Mouse (Mus musculus) cerebellum, postnatal 14 days (tissue): ENCODE measurements around the gene 1700029H14Rik.
A peak's percentile ranks its signal among the peaks of the same experiment; 100 is the strongest.

Experiments
- DNase-seq, 2 experiments: peaks; one replicate each; pipeline ENCODE4 v3.0.0; 2021; ENCODE audit warnings: mixed read lengths in 2 of 2

Gene 1700029H14Rik

DNA sequence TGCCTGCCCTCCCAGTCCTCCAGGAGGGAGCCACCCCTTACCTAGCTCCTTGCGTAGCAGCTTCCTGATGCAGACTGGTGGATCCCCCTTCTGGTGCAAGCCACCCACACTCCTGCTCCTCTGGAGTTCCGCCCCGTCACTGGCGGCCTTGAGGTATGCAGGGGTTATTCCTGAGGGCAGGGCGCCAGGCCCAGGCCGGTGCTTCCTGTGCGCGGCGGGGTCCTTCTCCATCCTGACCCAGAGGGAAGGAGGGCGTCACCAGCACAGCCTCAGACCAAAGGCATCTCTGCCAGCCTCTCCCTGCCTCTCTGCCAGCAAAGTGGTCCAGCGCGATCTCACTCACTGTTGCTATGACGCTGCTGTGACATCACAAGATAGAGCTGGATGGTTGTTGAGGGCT is at the start of gene 1700029H14Rik:
Gene 1700029H14Rik (minus strand): TSS at position 344 of the 400 bp plus-strand sequence.
- peak; percentile 46 to 58 for DNase-seq

DNA sequence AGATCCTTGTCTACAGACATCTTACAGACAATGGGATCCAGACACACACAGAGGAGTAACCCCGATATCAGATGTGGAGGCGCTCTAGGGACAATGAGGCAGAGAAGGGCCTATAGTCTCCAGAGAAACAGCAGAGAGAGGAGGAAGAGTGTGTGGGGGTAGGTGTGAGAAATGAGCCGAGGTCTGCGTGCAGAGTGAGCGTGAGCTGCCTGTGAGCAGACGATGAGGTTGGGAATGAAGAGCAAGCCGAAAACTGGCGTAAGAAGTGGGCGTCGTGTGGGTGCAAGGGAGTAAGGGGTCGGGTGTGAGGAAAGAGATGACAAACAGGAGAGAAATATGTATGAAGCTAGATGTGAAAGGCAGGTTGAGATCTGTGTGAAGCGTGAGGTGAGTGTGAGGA is 49.4 kb upstream of the 1700029H14Rik start:
- no peak for DNase-seq

DNA sequence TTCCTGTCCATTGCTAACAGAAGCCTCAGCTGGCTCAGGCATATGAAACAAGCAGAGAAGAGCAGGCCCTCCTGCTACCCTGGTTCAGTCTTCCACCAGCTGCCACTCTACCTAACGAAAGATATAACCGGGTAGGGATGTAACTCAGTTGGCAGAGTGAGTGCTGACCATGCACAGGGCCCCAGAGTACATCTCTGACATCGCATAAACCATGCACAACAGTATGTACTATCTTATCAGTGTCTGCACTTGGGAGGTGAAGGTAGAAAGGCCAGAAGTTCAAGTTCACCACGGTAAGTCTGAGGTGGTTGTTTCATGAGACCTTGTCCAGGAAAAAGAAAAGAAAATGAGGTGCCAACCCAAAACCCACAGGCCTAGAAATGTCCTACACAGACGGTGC is 47.7 kb upstream of the 1700029H14Rik start:
- DNase-seq: no peak

DNA sequence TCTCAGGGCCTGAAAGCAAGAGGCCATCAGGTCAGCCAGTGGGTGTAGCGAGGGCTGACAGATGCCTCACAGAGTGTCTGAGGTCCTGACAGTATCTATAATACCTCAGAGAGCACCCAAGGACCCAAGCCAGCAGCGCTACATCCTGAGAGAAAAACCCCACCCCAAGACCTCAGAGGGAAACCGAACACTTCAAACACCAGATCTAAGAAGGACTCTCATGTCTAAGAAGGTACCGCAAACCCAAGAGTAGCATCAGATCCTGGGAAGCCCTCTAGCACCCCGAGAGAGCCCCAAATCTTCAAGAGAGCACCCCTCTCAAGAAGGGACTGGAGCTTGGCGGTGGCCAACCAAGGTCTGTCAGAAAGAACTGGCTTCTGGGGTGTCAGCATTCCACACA is 46.7 kb upstream of the 1700029H14Rik start:
- no peak for DNase-seq

DNA sequence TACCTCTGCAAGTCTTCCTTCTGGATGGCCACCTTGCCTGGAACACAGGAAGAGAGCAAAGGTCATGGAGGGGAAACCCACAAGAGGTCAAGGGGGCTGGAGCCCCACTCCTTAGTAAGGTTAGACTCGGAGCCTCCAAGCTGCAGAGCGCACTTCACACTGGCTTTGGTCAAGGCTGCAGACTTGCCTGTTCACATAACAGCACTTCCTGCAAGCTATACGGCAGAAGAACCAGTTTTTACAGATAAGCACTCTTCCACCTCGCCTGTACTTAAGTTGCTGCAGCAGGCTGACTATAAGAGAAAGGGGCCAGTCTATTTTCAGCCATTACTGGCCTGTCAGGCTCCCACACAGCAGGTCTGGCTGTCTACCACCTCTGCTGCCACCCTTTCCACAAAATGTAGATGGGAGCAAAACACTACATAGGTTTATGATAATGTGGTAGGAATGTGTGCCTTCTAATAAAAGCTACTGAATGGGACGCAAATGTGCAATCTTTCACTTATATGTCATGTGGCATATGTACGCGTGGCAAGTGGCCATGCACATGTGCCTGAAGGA is 43.7 kb upstream of the 1700029H14Rik start:
- no peak for DNase-seq

DNA sequence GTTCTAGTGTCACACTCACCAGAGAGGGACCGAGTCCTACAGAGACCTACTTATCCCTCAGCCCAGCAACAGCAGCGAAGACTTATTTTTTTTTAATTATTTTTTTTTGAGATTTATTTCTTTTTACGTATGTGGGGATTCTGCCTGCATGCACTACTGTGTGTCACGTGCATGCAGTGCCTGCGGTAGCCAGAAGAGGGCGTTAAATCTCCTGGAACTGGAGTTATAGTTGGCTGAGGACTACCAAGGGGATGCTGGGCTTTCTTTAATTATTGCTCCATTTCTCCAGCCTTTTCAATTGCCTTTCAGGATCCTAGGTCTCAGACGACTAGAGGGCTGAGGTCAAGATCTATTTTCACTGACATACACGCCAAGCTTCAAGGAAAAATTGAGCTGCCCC is 40.4 kb upstream of the 1700029H14Rik start:
- peak; percentile 75 to 86 for DNase-seq

DNA sequence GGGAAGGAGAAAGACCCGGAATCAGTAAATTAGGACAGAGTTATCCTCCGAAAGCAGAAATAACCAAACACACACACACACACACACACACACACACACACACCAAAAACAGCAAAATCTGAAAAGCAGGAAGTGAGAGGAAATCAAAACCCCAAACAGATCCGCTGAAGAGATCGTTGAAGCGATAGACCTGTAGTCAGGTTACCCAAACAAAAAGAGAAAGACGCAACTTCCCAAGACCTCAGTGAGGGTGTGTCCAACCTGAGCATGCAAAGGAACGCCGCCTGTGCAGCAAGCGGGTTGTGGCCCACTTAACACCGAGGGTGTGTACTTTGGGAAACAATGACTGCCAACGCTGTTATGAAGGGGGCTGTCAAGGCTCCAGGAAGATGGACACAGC is 38.9 kb upstream of the 1700029H14Rik start:
- DNase-seq: no peak

DNA sequence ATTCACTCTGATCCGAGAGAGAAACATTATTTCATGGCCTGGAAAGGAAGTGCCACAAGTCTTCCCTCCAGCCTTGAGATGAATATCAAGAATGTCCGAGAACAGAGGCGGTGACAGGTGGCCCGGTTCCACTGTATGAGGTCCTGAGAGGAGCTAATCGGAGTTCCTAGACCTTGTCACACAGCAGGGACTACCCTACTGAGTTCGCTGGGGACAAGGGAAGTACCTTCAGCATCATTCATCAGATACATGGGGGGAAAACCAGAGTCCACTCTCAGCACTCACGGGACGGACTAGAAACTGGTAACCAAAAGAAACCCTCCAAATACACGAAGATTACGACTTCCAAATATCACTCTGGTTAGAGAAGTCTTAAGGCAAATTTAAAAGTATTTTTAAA is 38.5 kb upstream of the 1700029H14Rik start:
- DNase-seq: no peak

DNA sequence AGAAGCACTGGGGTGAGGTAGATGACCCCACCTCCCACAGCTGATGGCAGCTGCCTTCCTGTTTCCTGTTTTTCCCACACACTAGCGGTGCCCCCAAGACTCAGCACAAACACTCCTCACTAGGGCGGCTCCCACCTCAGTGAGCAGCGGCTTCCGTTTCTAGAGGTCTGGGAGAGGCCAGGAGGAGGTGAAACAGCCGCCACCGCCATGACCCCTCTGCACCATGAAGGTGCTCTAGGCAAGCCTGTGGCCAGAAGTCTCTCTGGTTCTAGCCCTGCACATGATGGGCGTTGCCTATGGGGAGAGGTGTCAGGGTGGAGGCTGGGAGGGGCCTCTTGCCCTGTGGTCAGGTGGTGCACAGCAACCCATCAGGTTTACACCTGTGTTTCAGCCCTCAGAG is 37.9 kb upstream of the 1700029H14Rik start:
- DNase-seq: no peak

DNA sequence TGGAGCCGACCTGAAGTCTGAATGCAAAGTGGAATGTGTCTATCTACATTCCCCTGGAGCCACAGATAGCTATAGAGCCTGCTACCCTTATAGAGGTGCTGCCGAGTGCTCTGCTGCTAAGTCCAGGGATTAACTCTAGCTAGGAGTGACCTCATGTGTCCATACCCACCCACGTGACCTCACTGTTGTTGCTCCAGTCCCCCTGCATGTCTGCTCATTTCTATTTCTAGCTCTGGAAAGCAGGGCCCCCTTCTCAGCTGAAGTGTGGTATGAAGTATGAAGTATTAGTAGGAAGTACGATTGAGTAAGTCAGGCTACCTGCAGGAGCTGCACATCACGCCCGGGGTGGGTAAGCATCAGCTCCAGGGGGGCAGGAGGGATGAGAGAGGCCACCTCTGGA is 35.5 kb upstream of the 1700029H14Rik start:
- no peak for DNase-seq

DNA sequence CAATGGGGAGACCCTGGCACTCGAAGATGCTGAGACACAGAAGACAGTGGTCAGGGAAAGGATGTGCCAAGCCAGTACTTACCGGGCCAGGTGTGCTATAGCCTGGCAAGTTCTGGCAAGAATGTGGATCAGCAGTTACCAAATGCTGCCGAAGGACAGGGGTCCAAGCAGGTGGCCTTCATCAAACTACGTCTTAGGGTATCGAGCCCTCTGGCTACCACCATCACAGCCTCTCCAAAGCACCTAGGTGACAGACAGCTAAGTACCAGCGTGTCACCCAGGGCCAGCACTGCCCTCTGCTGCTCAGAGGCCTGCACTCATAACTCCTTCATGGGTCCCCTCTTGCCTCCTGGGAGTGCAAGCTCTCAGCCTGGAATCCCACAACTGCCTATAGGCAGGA is 33.6 kb upstream of the 1700029H14Rik start:
- peak; percentile 43 for DNase-seq

DNA sequence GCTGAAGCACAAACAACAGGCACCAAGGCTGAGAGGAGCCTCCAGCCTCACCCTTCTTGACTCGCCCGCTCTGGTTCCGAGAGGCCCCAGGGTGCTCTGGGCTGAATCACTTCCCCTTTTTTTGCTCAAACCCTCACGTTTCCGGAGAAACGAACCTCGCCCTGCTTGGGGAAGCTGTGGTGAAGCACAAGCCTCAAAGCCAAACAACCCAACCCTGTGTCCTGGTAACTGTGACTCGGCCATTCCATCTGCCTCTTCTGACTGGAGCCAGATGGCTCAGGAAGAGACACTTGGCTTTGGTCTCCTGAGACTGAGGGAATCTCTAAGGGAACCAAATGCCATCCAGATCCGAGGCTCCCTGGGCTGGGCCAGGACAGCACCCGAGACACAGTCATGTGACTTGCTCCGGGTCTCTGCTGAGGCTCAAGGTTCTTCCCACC is 32.6 kb upstream of the 1700029H14Rik start:
- DNase-seq: peak; percentile 71 to 78

DNA sequence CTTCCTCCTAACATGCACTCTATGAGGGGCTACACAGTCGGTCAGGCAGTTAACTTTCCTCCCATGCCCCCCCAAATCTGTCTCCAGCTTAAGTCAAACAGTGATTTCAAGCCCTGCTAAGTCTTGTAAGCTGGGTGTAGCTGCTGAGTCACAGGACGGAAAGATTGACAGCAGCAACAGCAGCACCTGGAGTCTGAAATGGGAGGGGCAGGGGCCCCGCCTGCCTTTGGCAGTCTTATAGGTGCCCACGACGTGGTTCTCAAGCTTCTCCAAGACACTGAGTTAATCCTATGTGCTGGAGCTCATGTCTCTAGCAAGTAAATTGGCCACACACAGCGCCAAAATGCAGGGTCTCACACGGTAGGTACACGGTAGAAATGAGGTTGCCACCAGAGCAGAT is 31.1 kb upstream of the 1700029H14Rik start:
- DNase-seq: no peak

DNA sequence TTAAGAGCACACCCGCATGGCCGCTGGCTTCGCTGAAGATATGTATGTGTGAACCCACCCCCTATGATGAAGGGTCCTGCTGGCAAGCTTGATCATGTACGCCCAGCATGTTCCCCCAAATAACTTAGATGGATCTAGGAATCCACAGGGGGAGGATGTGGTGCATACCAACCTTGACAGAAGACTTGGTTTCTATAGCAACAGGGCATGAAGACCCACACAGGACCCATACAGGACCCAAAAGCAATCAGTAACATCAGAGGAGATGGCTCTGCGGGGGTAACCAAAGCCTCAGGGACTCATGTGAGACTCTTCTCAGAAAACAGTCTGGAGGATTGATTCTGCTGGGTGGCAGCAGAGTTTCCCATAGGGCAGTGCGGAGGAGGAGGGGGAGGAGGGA is 29.0 kb upstream of the 1700029H14Rik start:
- no peak for DNase-seq

DNA sequence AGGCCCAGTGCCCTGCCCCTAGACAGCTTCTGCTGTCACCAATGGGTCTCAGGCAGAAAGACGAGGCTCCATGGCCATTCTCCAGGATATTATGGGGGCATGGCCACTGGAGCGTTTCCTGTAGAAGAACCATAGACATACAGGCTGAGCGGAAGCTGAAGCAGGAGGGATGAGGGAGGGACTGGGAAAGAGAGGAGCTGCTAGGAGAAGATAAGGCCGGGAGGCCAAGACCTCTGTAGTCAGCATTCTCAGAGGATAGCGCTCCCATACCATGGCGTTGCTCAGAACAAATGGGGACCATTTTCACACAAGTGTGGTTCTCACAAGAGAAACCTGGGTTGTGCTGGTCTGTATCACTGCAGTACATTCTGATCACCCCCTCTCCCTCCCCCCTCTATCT is 26.8 kb upstream of the 1700029H14Rik start:
- DNase-seq: no peak

DNA sequence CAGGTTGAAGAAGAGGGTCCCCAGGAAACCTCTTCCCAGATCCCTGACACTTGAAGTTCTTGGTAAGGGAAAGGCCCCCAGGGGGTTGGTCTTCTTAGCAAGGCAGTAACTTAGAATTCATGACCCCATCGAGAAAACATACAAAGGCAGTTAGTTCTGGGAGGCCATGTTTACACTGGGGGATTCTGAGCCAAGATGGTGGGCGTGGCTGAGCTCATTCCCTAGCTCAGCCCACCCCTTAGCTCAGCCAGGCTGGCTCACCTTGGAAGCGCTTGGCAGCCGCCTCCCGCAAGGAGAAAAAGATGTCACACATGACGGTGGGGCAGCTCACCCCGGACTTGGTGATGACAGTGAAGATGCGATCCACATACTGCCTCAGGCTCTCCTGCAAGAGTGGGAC is 22.4 kb upstream of the 1700029H14Rik start:
- DNase-seq: no peak

DNA sequence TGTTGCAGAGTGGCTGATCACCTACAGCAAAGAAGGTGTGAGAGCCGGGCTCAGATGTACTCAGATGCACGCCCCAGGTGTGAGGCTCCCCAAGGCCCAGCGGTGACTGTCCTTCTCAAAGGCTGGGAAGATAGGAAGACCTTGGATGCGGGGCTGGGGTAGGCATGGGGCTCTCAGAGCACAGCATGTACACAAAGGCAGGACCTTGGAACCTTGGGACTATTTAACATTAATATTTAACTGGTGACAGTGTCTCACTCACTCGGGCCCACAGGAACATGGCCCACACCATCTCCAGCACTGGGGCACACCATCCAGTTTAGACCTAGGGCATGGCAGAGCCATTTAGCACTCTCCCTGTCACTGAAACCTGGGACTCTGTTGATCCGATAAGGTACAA is 15.6 kb upstream of the 1700029H14Rik start:
- DNase-seq: no peak

DNA sequence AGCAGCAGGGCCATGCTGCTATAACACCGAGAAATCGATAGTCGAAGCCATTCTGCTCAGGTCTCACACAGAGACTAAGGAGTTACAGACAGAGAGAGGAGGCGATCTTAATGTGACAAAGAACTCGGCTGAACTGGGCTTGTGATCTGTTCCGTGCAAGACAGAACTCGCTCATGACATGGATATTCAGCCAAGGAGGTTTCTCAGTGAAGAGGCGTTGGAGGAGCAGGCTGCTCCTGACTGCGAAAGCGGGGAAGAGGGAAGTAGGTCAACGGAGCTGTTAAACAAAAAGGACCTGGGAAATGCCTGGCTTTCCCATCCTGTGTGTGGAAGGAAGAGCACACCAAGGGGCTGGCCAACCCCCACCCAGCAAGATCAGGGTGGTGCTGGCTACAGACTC is 9.7 kb upstream of the 1700029H14Rik start:
- no peak for DNase-seq

DNA sequence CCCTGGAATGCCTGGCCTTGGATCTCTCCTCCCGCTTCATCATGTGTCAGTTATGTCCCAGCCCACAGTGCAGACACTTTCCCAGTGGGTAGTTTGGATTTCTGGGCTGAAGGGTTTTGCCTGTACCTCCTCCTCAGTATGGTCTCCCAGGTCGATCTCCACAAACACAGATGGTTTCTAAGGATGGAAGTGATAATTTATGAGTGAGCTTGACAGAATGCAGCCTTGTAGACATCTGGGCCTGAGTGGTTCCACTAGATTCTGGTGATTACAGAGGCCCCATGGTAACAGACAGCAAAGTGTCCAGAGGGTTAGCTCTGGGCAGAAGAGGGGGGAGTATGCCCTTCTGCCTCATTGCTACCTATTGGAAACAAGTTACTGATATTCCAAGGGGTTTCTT is 4.7 kb downstream of the 1700029H14Rik start:
- no peak for DNase-seq

DNA sequence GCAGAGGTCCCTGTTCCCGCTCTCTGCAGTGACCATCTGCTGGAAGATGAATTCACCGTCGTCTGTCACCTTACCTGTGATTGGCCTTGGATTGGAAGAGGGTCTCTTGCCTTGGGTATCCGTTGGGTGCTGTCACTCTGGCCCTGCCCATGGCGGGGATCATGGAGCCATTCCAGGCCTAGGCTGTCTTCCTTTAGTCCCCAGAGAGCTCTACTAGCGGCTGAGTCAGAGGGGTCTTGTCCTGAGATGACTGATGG is 10.8 kb downstream of the 1700029H14Rik start:
- DNase-seq: no peak

DNA sequence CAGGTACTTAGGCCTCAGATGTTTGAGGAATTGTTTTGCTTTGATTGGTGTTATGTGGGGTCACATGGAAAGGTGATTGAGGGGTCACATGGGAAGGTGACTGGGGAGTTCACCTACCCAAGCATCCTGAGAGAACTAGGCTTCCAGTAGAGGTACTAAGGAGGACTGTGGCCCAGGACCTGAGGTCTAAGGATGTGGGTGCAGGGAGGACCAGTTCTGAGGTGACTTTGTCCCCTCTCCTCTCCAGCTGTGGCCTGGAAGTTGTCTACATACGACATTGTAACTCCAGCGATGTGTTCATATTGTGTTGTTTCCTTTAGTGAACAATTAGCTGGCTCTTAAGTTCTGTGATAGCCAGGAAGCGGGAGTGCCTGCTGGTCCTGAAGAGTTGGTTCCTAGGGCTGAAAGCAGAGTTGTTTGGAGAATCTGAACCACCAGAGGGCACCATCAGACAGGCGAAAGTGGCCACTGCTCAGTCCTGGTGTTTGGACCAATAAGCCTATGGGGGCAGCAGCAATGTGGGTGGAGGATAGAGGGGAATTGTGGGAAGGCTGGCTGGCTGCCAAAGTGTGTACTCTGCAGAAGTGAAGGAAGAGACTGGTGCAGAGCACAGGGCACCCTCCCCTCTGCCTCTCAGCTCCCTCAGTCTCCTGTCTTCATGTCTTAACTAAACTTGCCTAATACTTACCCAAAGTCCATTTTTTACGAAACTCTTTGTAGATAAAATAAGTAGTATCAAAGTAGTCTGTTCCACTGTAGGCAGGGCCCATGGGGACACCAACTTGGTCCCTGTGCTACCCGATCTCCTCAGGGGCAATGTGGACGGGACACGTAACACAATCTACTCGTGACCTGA is 11.3 kb downstream of the 1700029H14Rik start:
- DNase-seq: peak; percentile 94 to 96

DNA sequence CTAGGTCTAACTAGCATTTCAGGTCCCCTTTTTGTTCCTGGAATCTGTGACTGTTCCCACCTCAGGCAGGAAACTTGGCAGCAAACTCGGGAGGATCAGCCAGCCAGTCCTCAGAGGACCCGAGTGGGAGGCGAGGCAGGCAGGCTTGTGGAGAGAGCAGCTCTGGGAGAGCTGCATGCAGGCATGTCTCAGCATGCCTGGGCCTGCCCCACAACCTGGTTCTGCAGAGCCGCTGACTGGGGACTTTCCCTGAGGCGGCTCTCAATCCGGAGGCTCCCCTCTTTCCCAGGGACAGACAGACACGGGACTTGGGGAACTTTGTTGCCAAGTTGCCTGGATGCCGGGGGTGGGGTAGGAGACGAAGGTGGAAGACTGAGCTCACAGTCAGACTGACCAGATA is 13.4 kb downstream of the 1700029H14Rik start:
- peak; percentile 60 to 64 for DNase-seq

DNA sequence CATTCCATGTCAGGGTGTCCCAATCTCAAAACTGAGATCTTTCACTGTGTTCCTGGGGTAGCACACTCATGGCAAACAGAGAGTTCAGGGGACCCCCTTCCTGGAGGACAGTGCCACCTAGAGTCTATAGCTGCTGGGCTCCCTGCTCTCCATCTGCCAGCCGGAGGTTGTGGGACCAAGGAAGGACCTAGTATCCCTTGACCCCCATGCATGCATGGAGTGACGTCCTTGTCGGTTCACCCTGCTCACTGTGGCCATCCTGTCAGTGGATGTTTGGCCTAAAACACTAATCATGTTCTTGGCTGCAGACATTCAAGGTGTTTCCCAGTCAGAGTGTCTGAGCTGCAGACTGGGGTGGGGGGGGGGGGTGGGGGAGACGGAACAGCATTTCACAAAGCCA is 14.0 kb downstream of the 1700029H14Rik start:
- DNase-seq: peak; percentile 68 to 71

DNA sequence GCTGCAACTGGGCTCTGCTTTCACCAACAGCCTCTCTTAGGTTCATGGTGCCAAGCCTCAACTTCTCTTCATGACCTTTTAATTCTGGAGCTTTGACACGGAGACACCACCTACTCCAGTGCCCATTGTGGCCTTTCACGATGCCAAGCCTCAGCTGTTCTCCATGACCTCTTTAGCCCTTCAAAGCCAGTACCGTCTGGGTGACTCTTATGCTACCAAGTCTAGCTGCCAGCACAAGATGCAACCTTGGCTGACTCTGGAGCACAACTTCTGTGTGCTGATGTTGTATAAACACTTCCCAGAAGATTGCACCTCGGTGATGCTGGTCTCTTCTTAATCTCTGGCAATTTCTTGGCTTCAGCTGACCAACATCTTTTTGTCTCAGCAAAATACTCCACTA is 15.8 kb downstream of the 1700029H14Rik start:
- no peak for DNase-seq

DNA sequence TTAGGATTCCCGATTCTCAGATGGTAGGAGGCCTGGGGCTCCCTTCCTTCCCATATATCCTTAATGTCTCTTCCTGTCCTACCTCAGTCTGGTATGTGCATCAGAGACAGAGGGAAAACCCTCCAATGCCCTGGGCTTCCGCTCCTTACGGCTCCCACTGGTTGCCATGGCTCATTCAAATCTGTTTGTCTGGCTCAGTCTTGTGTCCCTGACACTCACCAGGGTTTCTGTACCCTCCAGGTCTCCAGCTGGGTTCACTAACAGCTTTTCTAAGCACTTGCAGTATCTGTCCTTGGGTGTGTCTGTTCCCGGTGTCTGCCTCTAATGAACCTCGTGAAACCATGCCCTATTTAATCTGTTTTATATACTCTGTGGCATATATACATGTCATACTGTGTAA is 20.7 kb downstream of the 1700029H14Rik start:
- DNase-seq: no peak
